Mouse (Mus musculus) neural tube, embryonic 11.5 days (tissue): ENCODE data around the gene Znrf3. TPM values are rescaled to one million over a fixed set of nuclear protein-coding genes. Genes with fewer than 3 reads are reported as not detected.

Source experiments
- ATAC-seq: fragments of 200-750 bp; cut with Nextera tagmentation; 2 replicates; pipeline ENCODE4 v1.8.0; 2017; ENCODE audit warnings: moderate number of reproducible peaks, mild to moderate bottlenecking, moderate TSS enrichment, moderate library complexity; ENCODE audit not compliant: insufficient read depth, low FRiP score, low TSS enrichment
- DNase-seq: peaks from one replicate; pipeline ENCODE4 v3.0.0-alpha.2; 2015; ENCODE audit warnings: low spot score
- H3K27ac ChIP-seq: fragments of 300-500 bp; sonication (generic); 2 replicates; pipeline ENCODE4 v1.5.1; 2014; ENCODE audit warnings: low read depth, mild to moderate bottlenecking, low read length
- H3K27me3 ChIP-seq: fragments of 300-500 bp; sonication (generic); 2 replicates; pipeline ENCODE4 v1.6.1; 2014; ENCODE audit warnings: mild to moderate bottlenecking, low read length, mixed read lengths; ENCODE audit not compliant: control insufficient read depth, insufficient read depth
- H3K36me3 ChIP-seq: fragments of 300-500 bp; sonication (generic); 2 replicates; pipeline ENCODE4 v1.6.1; 2014; ENCODE audit warnings: mild to moderate bottlenecking, low read length, moderate library complexity, mixed read lengths; ENCODE audit not compliant: control insufficient read depth, insufficient read depth
- H3K4me1 ChIP-seq: fragments of 300-500 bp; sonication (generic); 2 replicates; pipeline ENCODE4 v1.6.1; 2014; ENCODE audit warnings: low read length, mixed read lengths; ENCODE audit not compliant: control insufficient read depth, insufficient read depth
- H3K4me2 ChIP-seq: fragments of 300-500 bp; sonication (generic); 2 replicates; pipeline ENCODE4 v1.6.1; 2014; ENCODE audit warnings: low read depth, mild to moderate bottlenecking, moderate library complexity
- H3K4me3 ChIP-seq: fragments of 300-500 bp; sonication (generic); 2 replicates; pipeline ENCODE4 v1.5.1; 2014; ENCODE audit warnings: low read depth, low read length
- H3K9ac ChIP-seq: fragments of 300-500 bp; sonication (generic); 2 replicates; pipeline ENCODE4 v1.6.1; 2014; ENCODE audit warnings: mild to moderate bottlenecking, low read length
- H3K9me3 ChIP-seq: fragments of 300-500 bp; sonication (generic); 2 replicates; pipeline ENCODE4 v1.6.1; 2016; ENCODE audit warnings: low read length; ENCODE audit not compliant: control insufficient read depth
- WGBS: fragments of 180-500 bp; shearing (Covaris S2); extraction: QIAGEN DNeasy Blood & Tissue Kit; methylation state at CpG from one replicate; pipeline ENCODE4 v1.1.7; 2014; 5-methylcytosine and 5-hydroxymethylcytosine counted together
- polyA plus RNA-seq: library from polyadenylated mRNA; unstranded; fragments of >200 nt; fragmentation: Nextera tagmentation; extraction: Ambion mirVana; gene quantifications from 2 replicates; pipeline ENCODE4 v1.2.1, GENCODE M21; 2014

The Znrf3 gene
- polyA plus RNA-seq, 1 experiment from 2014 or later, result 9.4 TPM

DNA sequence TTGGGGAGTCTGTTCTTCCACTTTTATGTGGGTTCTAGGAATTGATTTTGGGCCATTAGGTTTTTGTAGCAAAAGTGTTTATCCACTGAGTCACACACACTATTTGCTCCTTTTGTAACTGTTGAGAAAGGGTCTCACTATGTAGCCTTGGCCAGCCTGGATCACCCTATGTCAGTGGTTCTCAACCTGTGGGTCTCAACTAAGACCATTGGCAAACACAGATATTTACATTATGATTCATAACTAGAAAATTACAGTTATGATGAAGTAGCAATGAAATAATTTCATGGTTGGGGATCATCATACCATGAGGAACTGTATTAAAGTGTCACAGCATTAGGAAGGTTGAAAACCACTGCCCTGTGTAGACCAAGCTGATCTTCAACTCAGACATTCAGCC, 140.1 kb downstream of the Znrf3 start:
- H3K27ac ChIP-seq, result no peak overlapping the region
- no peak overlapping the region for H3K4me2 ChIP-seq
- ATAC-seq (no peak), DNase-seq (no peak)
- no peaks in the 10 kb centered on the region for H3K27me3 ChIP-seq
- no peaks in the 10 kb centered on the region for H3K9me3 ChIP-seq
- H3K4me1 ChIP-seq, result no peaks in the 10 kb centered on the region
- no peaks in the 10 kb centered on the region for H3K36me3 ChIP-seq
- H3K4me3 ChIP-seq, result no peak overlapping the region
- H3K9ac ChIP-seq, result no peak overlapping the region

DNA sequence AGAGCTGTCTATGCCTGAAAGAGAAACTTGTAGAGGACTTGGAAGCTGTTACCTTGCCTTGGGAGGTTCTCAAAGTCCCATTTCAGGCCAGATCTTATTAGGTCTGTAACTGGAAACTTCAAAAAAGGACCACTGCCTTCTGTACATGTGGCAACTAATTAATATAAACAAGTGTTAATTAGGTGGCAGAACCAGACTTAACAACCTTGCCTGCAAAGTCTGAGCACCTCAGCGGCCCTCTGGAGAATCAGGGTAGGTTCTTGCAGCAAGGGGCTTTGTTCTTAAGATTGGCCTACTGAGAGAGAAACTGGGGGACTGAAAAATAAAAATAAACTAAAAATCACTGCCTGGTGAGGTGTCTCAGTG, 146.7 kb downstream of the Znrf3 start:
- H3K27ac ChIP-seq, result no peak overlapping the region

DNA sequence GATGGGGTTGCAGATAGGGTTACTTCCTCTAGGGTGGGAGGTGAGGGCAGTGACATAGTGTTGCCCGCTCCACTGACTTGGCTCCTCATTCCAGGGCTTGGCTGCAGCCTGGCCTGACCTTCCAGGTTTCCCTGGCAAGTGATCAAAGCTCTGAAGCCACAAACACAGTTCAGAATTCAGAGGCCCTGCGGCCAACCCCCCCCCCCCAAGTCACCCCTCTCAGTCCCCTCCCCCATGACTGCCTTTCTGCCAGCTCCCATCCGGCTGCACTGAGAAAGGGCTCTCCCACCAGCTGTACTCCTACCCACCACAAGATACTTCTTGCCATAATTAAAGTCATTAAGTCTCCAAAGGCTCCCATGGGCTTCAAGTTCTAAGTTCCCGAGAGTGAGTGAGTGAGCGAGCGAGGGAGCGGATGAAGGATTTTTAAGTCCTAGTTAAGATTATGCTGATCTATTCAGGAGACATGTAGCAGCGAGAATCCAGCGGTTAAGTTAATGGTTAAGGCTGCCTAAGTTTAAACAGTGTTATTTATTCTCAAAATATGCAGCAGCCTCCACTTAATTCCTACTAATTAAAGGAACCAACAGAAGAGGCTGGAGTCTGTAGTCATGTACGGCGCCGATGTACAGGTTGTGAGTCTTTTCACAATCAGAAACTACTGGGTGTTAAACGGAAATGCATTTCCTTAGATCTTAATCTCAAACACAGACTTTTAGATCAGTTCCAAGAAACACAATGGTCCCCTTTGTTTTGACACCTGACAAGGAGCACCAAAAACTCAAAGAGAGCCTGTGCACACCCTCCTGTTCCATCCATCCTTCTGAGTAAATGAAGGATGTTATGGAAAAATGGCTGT, 147.3 kb downstream of the Znrf3 start:
- no peak overlapping the region for H3K9ac ChIP-seq
- no peak overlapping the region for H3K27ac ChIP-seq
- no peaks in the 10 kb centered on the region for H3K36me3 ChIP-seq
- H3K4me1 ChIP-seq, result no peaks in the 10 kb centered on the region; the same call in 1 of the 2 replicates
- 50% methylated on average over 13 of the region's 13 CpGs for WGBS
- no peaks in the 10 kb centered on the region for H3K27me3 ChIP-seq
- DNase-seq (no peak), ATAC-seq (no peak)
- no peak overlapping the region for H3K4me2 ChIP-seq
- no peak overlapping the region for H3K4me3 ChIP-seq
- H3K9me3 ChIP-seq, result no peaks in the 10 kb centered on the region

More for the DNA sequence above, 146.7 kb downstream of the Znrf3 start:
- no peak overlapping the region for H3K4me3 ChIP-seq
- no peaks in the 10 kb centered on the region for H3K36me3 ChIP-seq
- H3K27me3 ChIP-seq, result no peaks in the 10 kb centered on the region
- no peak overlapping the region for H3K4me2 ChIP-seq
- no peaks in the 10 kb centered on the region for H3K9me3 ChIP-seq
- ATAC-seq (no peak), DNase-seq (no peak)
- no peaks in the 10 kb centered on the region; the same call in 1 of the 2 replicates for H3K4me1 ChIP-seq
- 56% methylated on average over 1 of the region's 1 CpGs for WGBS
- no peak overlapping the region for H3K9ac ChIP-seq

DNA sequence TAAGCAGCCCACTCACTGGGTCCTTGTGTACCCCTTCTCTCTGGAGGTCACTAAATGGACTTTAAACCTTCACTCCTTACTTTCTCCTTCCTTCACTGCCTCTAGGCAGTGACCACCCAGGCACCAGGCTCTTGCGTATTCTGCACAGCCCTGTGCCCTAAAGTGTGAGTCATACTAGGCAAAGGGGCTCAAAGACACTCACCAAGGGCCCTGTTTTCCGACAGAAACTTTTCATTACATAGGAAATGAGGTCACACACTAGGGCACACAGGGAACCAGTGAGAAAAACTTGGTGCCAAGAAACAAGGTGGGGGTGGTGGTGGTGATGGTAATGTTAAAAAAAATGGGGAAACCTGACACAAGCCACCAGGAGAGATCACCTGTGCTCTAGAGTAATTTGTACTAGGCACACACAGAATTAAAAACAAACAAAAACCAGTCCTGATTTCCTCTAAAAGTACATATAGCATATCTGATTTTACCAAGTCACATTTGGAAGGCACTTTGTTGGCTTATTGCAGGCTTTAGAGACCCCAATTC, 148.0 kb downstream of the Znrf3 start:
- H3K9ac ChIP-seq, result no peak overlapping the region
- no peaks in the 10 kb centered on the region for H3K36me3 ChIP-seq
- H3K4me1 ChIP-seq, result no peaks in the 10 kb centered on the region; the same call in 1 of the 2 replicates
- no peak for DNase-seq
- no peaks in the 10 kb centered on the region for H3K9me3 ChIP-seq
- no peak for ATAC-seq
- H3K27ac ChIP-seq, result no peak overlapping the region
- WGBS, result 59% methylated on average over 2 of the region's 2 CpGs
- no peak overlapping the region for H3K4me2 ChIP-seq
- H3K27me3 ChIP-seq, result no peaks in the 10 kb centered on the region
- H3K4me3 ChIP-seq, result no peak overlapping the region

DNA sequence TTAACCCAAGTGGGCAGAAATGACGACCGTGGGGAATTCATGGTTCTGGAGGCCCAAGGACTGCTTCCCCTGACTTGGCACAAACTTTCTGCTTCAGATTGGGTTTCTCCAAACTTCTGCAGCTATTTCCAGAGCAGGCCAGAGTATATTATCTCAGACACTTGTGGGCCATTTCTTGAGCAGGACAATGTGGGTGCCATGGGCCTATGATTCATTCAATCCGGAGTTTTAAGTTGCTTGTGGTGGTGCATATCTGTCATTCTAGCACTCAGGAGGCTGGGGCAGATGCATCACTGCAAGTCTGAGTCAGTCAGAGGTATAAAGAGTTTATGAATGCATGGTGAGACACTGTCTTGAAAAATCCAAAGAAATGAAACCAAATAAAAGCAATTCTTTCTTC, 149.8 kb downstream of the Znrf3 start:
- no peak overlapping the region for H3K4me2 ChIP-seq
- no peaks in the 10 kb centered on the region for H3K9me3 ChIP-seq
- H3K4me3 ChIP-seq, result no peak overlapping the region
- no peaks in the 10 kb centered on the region; the same call in 1 of the 2 replicates for H3K4me1 ChIP-seq
- no peaks in the 10 kb centered on the region for H3K36me3 ChIP-seq
- DNase-seq (no peak), ATAC-seq (no peak)
- 90% methylated on average over 3 of the region's 3 CpGs for WGBS
- H3K27ac ChIP-seq, result no peak overlapping the region
- H3K27me3 ChIP-seq, result no peaks in the 10 kb centered on the region
- no peak overlapping the region for H3K9ac ChIP-seq

DNA sequence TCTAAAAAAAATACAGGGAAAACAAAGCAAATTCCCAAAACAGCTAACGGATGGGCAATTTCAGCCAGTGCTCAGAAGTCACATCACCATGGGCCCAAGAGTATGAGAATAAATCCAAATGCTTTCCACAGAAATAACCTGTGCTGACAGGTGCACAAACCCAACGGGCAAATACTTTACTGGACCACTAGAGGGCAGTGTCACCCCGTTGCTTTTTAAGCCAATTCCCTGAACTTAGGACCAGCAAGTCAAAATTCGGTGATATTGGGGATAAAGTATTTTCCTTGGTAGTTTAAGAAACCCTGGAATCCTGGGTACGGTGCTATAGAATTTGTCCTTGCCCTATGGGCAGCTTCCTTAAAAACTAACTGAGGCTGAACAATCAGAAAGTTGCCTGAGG, 154.0 kb downstream of the Znrf3 start:
- WGBS, result 24% methylated on average over 5 of the region's 5 CpGs
- no peaks in the 10 kb centered on the region for H3K9me3 ChIP-seq
- H3K36me3 ChIP-seq, result peaks cover 5% of the 10 kb centered on the region
- no peak overlapping the region for H3K4me2 ChIP-seq
- ATAC-seq (no peak), DNase-seq (peak; percentile 67)
- H3K27ac ChIP-seq, result no peak overlapping the region
- no peak overlapping the region for H3K4me3 ChIP-seq
- H3K27me3 ChIP-seq, result no peaks in the 10 kb centered on the region
- H3K4me1 ChIP-seq, result no peaks in the 10 kb centered on the region
- H3K9ac ChIP-seq, result no peak overlapping the region

DNA sequence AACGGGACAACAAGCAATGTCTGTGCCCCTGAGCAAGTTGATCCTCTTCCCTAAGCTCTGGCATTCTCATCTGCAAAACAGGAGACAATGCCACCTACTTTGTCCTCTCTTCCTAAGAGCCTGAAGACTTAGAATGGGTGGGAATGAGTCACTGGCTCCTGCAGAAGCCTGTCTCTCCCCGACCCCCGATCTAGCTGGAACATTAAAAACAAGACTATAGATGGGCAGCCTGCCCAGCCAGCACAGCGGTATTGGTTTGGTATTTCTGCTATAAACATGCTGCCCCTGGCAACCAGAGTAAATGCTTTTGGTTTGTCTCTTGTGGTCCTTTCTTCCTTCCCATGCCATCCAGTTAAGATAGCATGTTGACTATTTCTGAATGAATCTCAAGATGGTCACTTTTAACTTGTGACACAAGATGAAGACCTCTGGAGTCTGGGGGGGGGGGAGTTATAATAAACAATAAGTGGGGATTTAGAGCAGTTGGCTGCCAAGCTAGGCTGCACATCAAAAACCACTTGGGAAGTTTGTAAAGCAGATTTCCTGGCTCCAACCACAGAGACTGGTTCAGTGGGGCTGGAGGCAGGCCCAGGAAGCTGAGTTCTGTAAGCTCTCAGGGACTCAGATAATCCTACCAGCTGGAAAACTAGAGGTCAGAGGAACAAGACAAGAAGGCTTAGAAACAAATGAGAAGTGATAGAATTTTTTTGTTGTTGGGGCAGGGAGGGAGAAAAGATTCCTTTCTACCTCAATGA, 154.6 kb downstream of the Znrf3 start:
- H3K27ac ChIP-seq, result no peak overlapping the region
- no peak for ATAC-seq
- no peak overlapping the region for H3K4me3 ChIP-seq
- no peaks in the 10 kb centered on the region for H3K4me1 ChIP-seq
- H3K9ac ChIP-seq, result no peak overlapping the region
- peaks cover 5% of the 10 kb centered on the region for H3K36me3 ChIP-seq
- H3K4me2 ChIP-seq, result no peak overlapping the region
- H3K9me3 ChIP-seq, result no peaks in the 10 kb centered on the region
- 94% methylated on average over 4 of the region's 4 CpGs for WGBS
- no peaks in the 10 kb centered on the region for H3K27me3 ChIP-seq
- DNase-seq, result no peak

DNA sequence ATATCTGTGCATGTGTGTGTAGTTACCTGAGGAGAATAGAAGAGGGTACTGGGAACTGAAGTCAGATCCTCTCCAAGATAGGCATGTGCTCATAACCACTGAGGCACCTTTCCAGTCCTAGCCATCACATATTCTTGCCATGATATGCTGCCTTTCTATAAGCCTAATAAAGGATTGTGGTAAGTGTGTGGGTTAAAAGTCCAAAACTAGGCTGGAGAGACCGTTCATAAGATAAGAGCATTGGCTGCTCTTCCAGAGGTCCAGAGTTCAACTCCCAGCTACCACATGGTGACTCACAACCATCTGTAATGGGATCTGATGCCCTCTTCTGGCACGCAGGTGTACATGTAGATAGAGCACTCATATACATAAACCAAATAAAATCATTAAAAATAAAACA, 160.7 kb downstream of the Znrf3 start:
- no peak for DNase-seq
- H3K27me3 ChIP-seq, result no peaks in the 10 kb centered on the region
- H3K36me3 ChIP-seq, result peaks cover 12% of the 10 kb centered on the region

More for the DNA sequence above, 160.7 kb downstream of the Znrf3 start:
- Histone ChIP-seq H3K4me1 (no peaks in the 10 kb centered on the region), H3K9me3 (no peaks in the 10 kb centered on the region), H3K9ac (no peak overlapping the region), H3K27ac (no peak overlapping the region), H3K4me3 (no peak overlapping the region), H3K4me2 (no peak overlapping the region)
- 93% methylated on average over 2 of the region's 2 CpGs for WGBS
- ATAC-seq, result no peak
